Comparison of ENCODE assay signal across 17 mouse cellular contexts in genomic region chr19:58436874-58437273, GRCm38 (mm10). TPM values are rescaled to one million over a fixed set of nuclear protein-coding genes. Genes with fewer than 3 reads are reported as not detected.
DNase-seq lines count a peak whose midpoint lies in the region; ATAC-seq and TF ChIP-seq lines count a peak whose summit lies in the region.
"Had no signal": no experiment of that assay in that cellular context is flagged by ENCODE, and none has a peak within 500 bp of the region (broad histone marks: within the 10 kb centered on the region; RNA-seq: fewer than 3 reads in every experiment).

No protein-coding gene starts in this region.

- WGBS in kidney, postnatal 0 days, result 47% methylated on average over 3 of the region's 3 CpGs

- POLR2A ChIA-PET in Patski (lab: Charles Lee), result interaction anchor here (1.2 to 3.3 kb wide), 2 partner anchors 16 to 40 kb away, joined by 3 to 16 read pairs; no protein-coding TSS in a partner anchor

- no peak overlapping the region for H3K4me2 ChIP-seq in kidney, postnatal 0 days (ENCODE audit: low read length)
- H3K4me2 ChIP-seq: embryonic facial prominence, embryonic 12.5 days; hindbrain, embryonic 14.5 days; midbrain, embryonic 13.5 days had no signal

- ATAC-seq in kidney, postnatal 0 days (replicated peaks; ENCODE audit: low FRiP score, low read depth), result no peak
- peak; percentile 75 for ATAC-seq in Patski
- ATAC-seq: intestine, postnatal 0 days; midbrain, embryonic 13.5 days had no signal

- peaks cover 7% of the 10 kb centered on the region; the same call in 1 of the 2 replicates for H3K4me1 ChIP-seq in kidney, postnatal 0 days (replicated peaks; ENCODE audit: insufficient read depth, low read length)

- H3K9me3 ChIP-seq in kidney, postnatal 0 days (replicated peaks; ENCODE audit: low read length), result no peaks in the 10 kb centered on the region
- H3K9me3 ChIP-seq: embryonic facial prominence, embryonic 12.5 days; midbrain, embryonic 13.5 days had no signal

- H3K4me3 ChIP-seq in kidney, postnatal 0 days (replicated peaks; ENCODE audit: low read depth, low read length), result no peak overlapping the region
- H3K4me3 ChIP-seq: embryonic facial prominence, embryonic 12.5 days; midbrain, embryonic 13.5 days had no signal

- H3K9ac ChIP-seq in kidney, postnatal 0 days (ENCODE audit: low read depth, low read length), result no peak overlapping the region
- H3K9ac ChIP-seq: embryonic facial prominence, embryonic 12.5 days; hindbrain, embryonic 14.5 days; midbrain, embryonic 13.5 days had no signal

- peak; percentile 8 for DNase-seq in adrenal gland, postnatal 14 days
- DNase-seq in adrenal gland, postnatal 4 days (ENCODE audit: low spot score in 2 of 2), result no peak
- peak; percentile 37 for DNase-seq in kidney, postnatal 0 days (ENCODE audit: low spot score)
- DNase-seq in kidney, postnatal 4 days, result no peak
- DNase-seq in 3134 (ENCODE audit: extremely low read depth, insufficient read length, low spot score) (peak; percentile 55), Patski (ENCODE audit: low read depth, low spot score) (peak; percentile 83)
- DNase-seq in thymus, postnatal 10 days (ENCODE audit: low spot score in 2 of 2), result no peak
- DNase-seq in cerebellum, adult 8-10 months, result no peak
- DNase-seq: cerebellum, adult 11 months; cerebellum, postnatal 36 days; gastrocnemius, postnatal 36 days; thymus, postnatal 25 days had no signal

- no peaks in the 10 kb centered on the region for H3K27me3 ChIP-seq in kidney, postnatal 0 days (ENCODE audit: insufficient read depth, low read length)
- H3K27me3 ChIP-seq in Patski, result no peaks in the 10 kb centered on the region
- H3K27me3 ChIP-seq: embryonic facial prominence, embryonic 12.5 days; midbrain, embryonic 13.5 days had no signal

- TF ChIP-seq CTCF in kidney, postnatal 0 days (IDR thresholded peaks at IDR 0.05; ENCODE audit: low read depth), result no peak
- TF ChIP-seq CTCF in Patski (IDR thresholded peaks at IDR 0.05), result no peak

- no peaks in the 10 kb centered on the region for H3K36me3 ChIP-seq in kidney, postnatal 0 days (ENCODE audit: insufficient read depth, low read length)
- H3K36me3 ChIP-seq: embryonic facial prominence, embryonic 12.5 days; midbrain, embryonic 13.5 days had no signal

- in situ Hi-C loops in Patski (cut with MboI; ENCODE audit: low pct_unique_long_range_greater_than_20kb), result no loop called here

- CTCF ChIA-PET in Patski (lab: Charles Lee), result interaction anchor here (0.9 to 2.2 kb wide), 3 partner anchors 12 to 28 kb away, joined by 3 to 6 read pairs (median 4); no protein-coding TSS in a partner anchor

- H3K27ac ChIP-seq in kidney, postnatal 0 days, result no peak overlapping the region; the same call in 1 of the 2 replicates
- H3K27ac ChIP-seq: embryonic facial prominence, embryonic 12.5 days; hindbrain, embryonic 14.5 days; midbrain, embryonic 13.5 days had no signal

RNA-seq across cellular contexts. Expression of gene Gfra1, which starts 18.8 kb away (rescaled TPM):
- 2.8 and 10.1 TPM in 2 replicates for total RNA-seq in adrenal gland, postnatal 14 days (2021)
- total RNA-seq in adrenal gland, postnatal 4 days (2021), result 1 to 10 TPM; 6.7 to 8.2 TPM
- 55.3 and 56.4 TPM in 2 replicates for polyA plus RNA-seq in kidney, postnatal 0 days (2015; fragmentation: Nextera tagmentation; extraction: Ambion mirVana)
- polyA plus RNA-seq in Patski (2021), result 102 TPM
- total RNA-seq: neutrophil, adult 5-6 weeks had no signal

Comparison
In these comparisons a context has a peak if more than half of its experiments do, and no peak if none do; other contexts are left out.
1. DNase-seq: peak in adrenal gland, postnatal 14 days (single experiment), kidney, postnatal 0 days (single experiment), 3134 (single experiment) and Patski (single experiment); none in adrenal gland, postnatal 4 days (0 of 2), kidney, postnatal 4 days (0 of 2), thymus, postnatal 10 days (0 of 2) and cerebellum, adult 8-10 months (single experiment).